23 mouse cellular contexts compared by ENCODE assay signal in the genomic region with DNA sequence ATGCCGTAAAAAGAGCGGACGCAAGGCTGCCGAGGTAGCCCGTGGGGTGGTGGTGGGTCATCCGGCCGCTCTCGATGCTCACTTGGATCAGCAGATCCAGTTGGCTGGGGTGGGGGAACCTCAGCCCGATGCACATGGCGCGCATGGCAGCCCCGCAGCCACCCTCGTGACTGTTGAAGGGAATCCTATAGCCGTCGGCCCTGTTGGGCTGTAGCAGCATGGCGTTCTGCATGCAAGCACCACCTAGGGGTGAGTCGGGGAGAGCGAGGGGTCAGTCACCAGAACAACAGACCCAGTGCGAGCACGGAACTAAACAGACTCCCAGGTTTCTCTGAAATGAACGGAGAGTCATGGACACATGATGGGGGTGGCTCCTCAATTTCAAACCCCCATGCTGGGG. TPM values are rescaled to one million over a fixed set of nuclear protein-coding genes. Genes with fewer than 3 reads are reported as not detected.
DNase-seq lines count a peak whose midpoint lies in the region; ATAC-seq and TF ChIP-seq lines count a peak whose summit lies in the region.
"Had no signal": no experiment of that assay in that cellular context is flagged by ENCODE, and none has a peak within 500 bp of the region (broad histone marks: within the 10 kb centered on the region; RNA-seq: fewer than 3 reads in every experiment).

No protein-coding gene starts in this region.

- peak; percentile 11; the same call in 1 of the 2 replicates for TF ChIP-seq CTCF in lung, embryonic 14.5 days (IDR thresholded peaks at IDR 0.05; ENCODE audit: low read depth)
- no peak; the same call in 1 of the 2 replicates for TF ChIP-seq CTCF in E14TG2a.4 (conservative IDR thresholded peaks at IDR 0.05; ENCODE audit: low read length)

- no peaks in the 10 kb centered on the region for H3K9me3 ChIP-seq in lung, embryonic 14.5 days (ENCODE audit: low read depth, low read length)
- H3K9me3 ChIP-seq in E14TG2a.4 (ENCODE audit: low read length): peaks cover 34% of the 10 kb centered on the region
- H3K9me3 ChIP-seq: forebrain, embryonic 13.5 days; heart, embryonic 13.5 days; hindbrain, embryonic 12.5 days; intestine, embryonic 15.5 days had no signal

- intact Hi-C loops in heart, postnatal 25 days (cut with DNase I): no loop called here

- DNase-seq in heart, adult 11 months: peak; percentile 84
- DNase-seq in heart, postnatal 25 days (ENCODE audit: low spot score): no peak
- no peak for DNase-seq in lung, embryonic 14.5 days
- no peak for DNase-seq in lung, postnatal 4 days
- DNase-seq in R1 (ENCODE audit: low read depth, low spot score): peak; percentile 90
- DNase-seq in embryo, embryonic 9.5 days (ENCODE audit: extremely low spot score): no peak
- no peak for DNase-seq in lung, postnatal 14 days
- DNase-seq: adrenal gland, postnatal 10 days; cerebellum, adult 11 months; cerebellum, adult 8-10 months; cerebellum, postnatal 14 days; embryo, embryonic 11 days; forebrain, postnatal 0 days; gastrocnemius, postnatal 14 days; heart, postnatal 4 days had no signal

- no peak overlapping the region for H3K27ac ChIP-seq in lung, embryonic 14.5 days (ENCODE audit: low read depth)
- H3K27ac ChIP-seq: forebrain, embryonic 13.5 days; heart, embryonic 13.5 days; hindbrain, embryonic 12.5 days; intestine, embryonic 15.5 days had no signal

- ATAC-seq in lung, embryonic 14.5 days (ENCODE audit: insufficient read depth): no peak
- ATAC-seq: forebrain, embryonic 13.5 days; forebrain, postnatal 0 days; intestine, embryonic 15.5 days; Patski had no signal

- no peak overlapping the region for H3K9ac ChIP-seq in lung, embryonic 14.5 days
- H3K9ac ChIP-seq: forebrain, embryonic 13.5 days; forebrain, postnatal 0 days; heart, embryonic 13.5 days; hindbrain, embryonic 12.5 days; intestine, embryonic 15.5 days had no signal

- WGBS in lung, embryonic 14.5 days: 85% methylated on average over 21 of the region's 21 CpGs

- no peak overlapping the region for H3K4me3 ChIP-seq in lung, embryonic 14.5 days (ENCODE audit: low read depth, low read length)
- peak overlapping the region; percentile 80 for H3K4me3 ChIP-seq in E14TG2a.4 (replicated peaks; ENCODE audit: low read length)
- H3K4me3 ChIP-seq: forebrain, embryonic 13.5 days; heart, embryonic 13.5 days; hindbrain, embryonic 12.5 days; intestine, embryonic 15.5 days had no signal

- H3K27me3 ChIP-seq in lung, embryonic 14.5 days (ENCODE audit: insufficient read depth, low read length): no peaks in the 10 kb centered on the region
- H3K27me3 ChIP-seq in E14TG2a.4 (ENCODE audit: insufficient read depth, low read length): no peaks in the 10 kb centered on the region
- H3K27me3 ChIP-seq: forebrain, embryonic 13.5 days; heart, embryonic 13.5 days; hindbrain, embryonic 12.5 days; intestine, embryonic 15.5 days; Patski had no signal

- no peaks in the 10 kb centered on the region for H3K4me1 ChIP-seq in lung, embryonic 14.5 days (ENCODE audit: insufficient read depth)
- peaks cover 82% of the 10 kb centered on the region for H3K4me1 ChIP-seq in E14TG2a.4 (replicated peaks; ENCODE audit: low read depth, low read length)

- peaks cover 63% of the 10 kb centered on the region for H3K36me3 ChIP-seq in lung, embryonic 14.5 days (ENCODE audit: insufficient read depth)
- H3K36me3 ChIP-seq in E14TG2a.4 (ENCODE audit: insufficient read depth, low read length): peaks cover 78% of the 10 kb centered on the region

- no peak overlapping the region for H3K4me2 ChIP-seq in lung, embryonic 14.5 days
- H3K4me2 ChIP-seq: forebrain, embryonic 13.5 days; heart, embryonic 13.5 days; hindbrain, embryonic 12.5 days; intestine, embryonic 15.5 days had no signal

RNA-seq across cellular contexts. Expression of gene Adprh, which starts 5.1 kb away (rescaled TPM):
- 10 to 100 TPM; 25.8 to 28.0 TPM for total RNA-seq in heart, postnatal 25 days (2021)
- polyA plus RNA-seq in lung, embryonic 14.5 days (2014; fragmentation: Nextera tagmentation; extraction: Ambion mirVana): 82.9 and 91.4 TPM in 2 replicates

RNA-seq across cellular contexts. Expression of gene Cd80, which starts 8.0 kb away (rescaled TPM):
- total RNA-seq in heart, postnatal 25 days (2021): under 1 TPM; 0.16 to 0.53 TPM
- 0.30 and 0.39 TPM in 2 replicates for polyA plus RNA-seq in lung, embryonic 14.5 days (2014; fragmentation: Nextera tagmentation; extraction: Ambion mirVana)
- total RNA-seq: granulocyte monocyte progenitor cell, adult 5-6 weeks had no signal

RNA-seq across cellular contexts. Expression of gene Pla1a, which starts 14.4 kb away (rescaled TPM):
- 1 to 10 TPM; 6.5 to 8.4 TPM for total RNA-seq in heart, postnatal 25 days (2021)
- polyA plus RNA-seq in lung, embryonic 14.5 days (2014; fragmentation: Nextera tagmentation; extraction: Ambion mirVana): 0.14 TPM in 1 of 2 replicates, not detected in the other
- total RNA-seq: common myeloid progenitor, adult 5-6 weeks; granulocyte monocyte progenitor cell, adult 5-6 weeks had no signal

Comparison
In these comparisons a context has a peak if more than half of its experiments do, and no peak if none do; other contexts are left out.
1. DNase-seq: peak in heart, adult 11 months (single experiment) and R1 (single experiment); none in heart, postnatal 25 days (single experiment), lung, embryonic 14.5 days (single experiment), lung, postnatal 4 days (0 of 2), embryo, embryonic 9.5 days (single experiment) and lung, postnatal 14 days (single experiment).